Mouse (Mus musculus) hematopoietic multipotent progenitor cell, adult 10-12 weeks (in vitro differentiated cells): Measurements from ENCODE around the gene Zfp142. TPM values are rescaled to one million over a fixed set of nuclear protein-coding genes. Genes with fewer than 3 reads are reported as not detected.

Experiments
- polyA plus RNA-seq: library from polyadenylated mRNA; stranded (reverse); fragments of >175 nt; gene quantifications from 2 replicates; pipeline ENCODE4 v1.2.3, GENCODE M21; 2012; ENCODE audit warnings: low replicate concordance

The Zfp142 gene
- 9.9 and 11.1 TPM in 2 replicates for polyA plus RNA-seq

GRCm38 (mm10) chr1:74587773-74588445 lies at the start of gene Zfp142, which contains the start of gene Bcs1l:
Zfp142 (minus strand) TSS chr1:74588246.
Bcs1l (plus strand) TSS chr1:74588289.

GRCm38 (mm10) chr1:74601267-74601962 lies 13.4 kb upstream of the Zfp142 start, which contains the start of the genes Rnf25 and Stk36:
Rnf25 (minus strand) TSS chr1:74601397.
Stk36 (plus strand) TSS chr1:74601445.

DNA sequence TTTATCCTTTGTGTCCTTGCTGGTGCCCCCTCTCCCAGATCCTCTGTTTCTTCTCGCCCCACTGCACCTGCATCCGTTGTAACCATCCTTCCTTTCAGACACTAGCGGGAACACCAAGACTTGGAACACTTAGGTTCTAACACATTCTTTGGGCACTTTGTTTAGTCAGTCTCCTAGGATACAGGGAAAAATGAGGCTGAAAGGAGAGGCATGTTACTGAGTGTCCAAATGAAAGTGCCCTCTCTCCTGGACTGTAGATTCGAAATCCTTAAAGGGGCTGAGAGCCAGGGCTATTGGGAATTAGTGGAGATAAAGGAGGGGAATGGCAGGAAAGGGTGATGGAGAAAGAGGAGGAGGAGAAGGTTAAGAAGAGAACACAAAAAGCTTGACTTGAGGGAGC lies 43.9 kb downstream of the Zfp142 start, which contains the start of gene Usp37:
Gene Usp37 (minus strand): TSS at position 101 of the 400 bp plus-strand sequence.

GRCm38 (mm10) chr1:74542451-74542961 lies 45.5 kb downstream of the Zfp142 start, which contains the start of gene Plcd4:
Plcd4 (plus strand) TSS chr1:74542888.

Other genes with a start within 250 kb of the Zfp142 start
- gene Catip, start 226.1 kb downstream of the Zfp142 start, polyA plus RNA-seq = 0.21 TPM in 1 of 2 replicates, not detected in the other
- gene Slc11a1, start 213.1 kb downstream of the Zfp142 start, polyA plus RNA-seq = 164 and 251 TPM in 2 replicates
- gene Ctdsp1, start 196.7 kb downstream of the Zfp142 start, polyA plus RNA-seq = 329 and 559 TPM in 2 replicates
- gene Vil1, start 178.9 kb downstream of the Zfp142 start, polyA plus RNA-seq = not detected in 2 replicates
- 6.1 and 9.1 TPM in 2 replicates for gene Cnot9, start 82.2 kb downstream of the Zfp142 start, polyA plus RNA-seq
- 0.06 TPM in 1 of 2 replicates, not detected in the other for gene Plcd4, start 45.4 kb downstream of the Zfp142 start, polyA plus RNA-seq
- gene Usp37, start 44.0 kb downstream of the Zfp142 start, polyA plus RNA-seq = 0.54 and 6.1 TPM in 2 replicates
- 1.5 and 2.2 TPM in 2 replicates for gene Bcs1l, start within 50 bp of the Zfp142 start, polyA plus RNA-seq
- 13.7 and 14.3 TPM in 2 replicates for gene Rnf25, start 13.2 kb upstream of the Zfp142 start, polyA plus RNA-seq
- 0.08 and 0.25 TPM in 2 replicates for gene Stk36, start 13.2 kb upstream of the Zfp142 start, polyA plus RNA-seq
- gene Ttll4, start 73.5 kb upstream of the Zfp142 start, polyA plus RNA-seq = 7.5 and 16.3 TPM in 2 replicates
- 13.6 and 32.4 TPM in 2 replicates for gene Cyp27a1, start 125.3 kb upstream of the Zfp142 start, polyA plus RNA-seq
- not detected in 2 replicates for gene Prkag3, start 161.0 kb upstream of the Zfp142 start, polyA plus RNA-seq
- 0.53 and 1.2 TPM in 2 replicates for gene Wnt6, start 183.6 kb upstream of the Zfp142 start, polyA plus RNA-seq
- 10.1 and 14.9 TPM in 2 replicates for gene Wnt10a, start 203.3 kb upstream of the Zfp142 start, polyA plus RNA-seq